Mouse (Mus musculus) natural killer cell, adult 2 months (primary cell): ENCODE results near the gene Usp42.

Experiments
- DNase-seq, 2 experiments: peaks; one replicate each; pipeline ENCODE4 v3.0.0; 2022; ENCODE audit warnings: low spot score in 2 of 2

Gene Usp42

GRCm38 (mm10) chr5:143732180-143732891 lies at the start of gene Usp42:
Usp42 (minus strand) TSS chr5:143732280.
- peak; percentile 89 to 93 for DNase-seq

DNA sequence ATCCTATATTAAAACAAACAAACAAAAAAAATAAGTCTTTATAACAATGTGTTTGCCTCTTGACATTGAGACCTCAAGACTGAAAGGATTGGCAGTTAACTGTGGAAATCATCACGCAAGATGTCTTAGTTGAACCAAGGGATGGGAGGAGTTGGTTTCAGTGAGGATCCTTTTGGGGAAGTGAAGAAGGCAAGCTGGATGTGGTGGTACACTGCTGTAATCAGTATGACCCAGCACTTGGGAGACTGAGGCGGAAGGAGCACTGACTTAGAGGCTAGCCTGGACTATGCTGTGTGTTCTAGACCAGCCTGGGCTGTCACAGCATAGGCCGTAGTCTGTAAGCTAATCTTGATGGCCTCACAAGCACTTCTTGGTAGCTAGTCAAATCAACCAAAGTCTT lies 28.4 kb upstream of the Usp42 start:
- DNase-seq: no peak

DNA sequence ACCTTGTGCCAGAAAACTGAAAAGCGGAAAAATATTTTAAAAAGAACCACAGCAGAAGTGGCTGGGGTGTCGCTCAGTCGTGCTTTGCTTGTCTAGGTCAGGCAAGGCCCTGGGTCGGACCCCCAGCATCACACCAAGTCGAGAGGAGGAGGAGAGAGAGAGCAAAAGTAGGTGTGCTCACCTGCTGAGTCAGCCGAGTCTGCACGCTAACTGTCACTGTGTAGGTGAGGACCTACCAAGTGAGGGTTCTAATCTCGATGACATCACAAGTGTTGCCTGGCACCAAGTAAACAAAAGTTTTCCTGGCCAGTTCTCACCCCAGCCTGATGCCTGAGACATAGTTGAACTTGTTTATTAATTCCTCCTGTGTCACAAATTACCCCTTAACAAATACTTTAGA lies 27.5 kb upstream of the Usp42 start:
- DNase-seq: no peak

- peak; percentile 56 to 70 for DNase-seq
Observed at GRCm38 (mm10) chr5:143757755-143758443, 25.8 kb upstream of the Usp42 start.

DNA sequence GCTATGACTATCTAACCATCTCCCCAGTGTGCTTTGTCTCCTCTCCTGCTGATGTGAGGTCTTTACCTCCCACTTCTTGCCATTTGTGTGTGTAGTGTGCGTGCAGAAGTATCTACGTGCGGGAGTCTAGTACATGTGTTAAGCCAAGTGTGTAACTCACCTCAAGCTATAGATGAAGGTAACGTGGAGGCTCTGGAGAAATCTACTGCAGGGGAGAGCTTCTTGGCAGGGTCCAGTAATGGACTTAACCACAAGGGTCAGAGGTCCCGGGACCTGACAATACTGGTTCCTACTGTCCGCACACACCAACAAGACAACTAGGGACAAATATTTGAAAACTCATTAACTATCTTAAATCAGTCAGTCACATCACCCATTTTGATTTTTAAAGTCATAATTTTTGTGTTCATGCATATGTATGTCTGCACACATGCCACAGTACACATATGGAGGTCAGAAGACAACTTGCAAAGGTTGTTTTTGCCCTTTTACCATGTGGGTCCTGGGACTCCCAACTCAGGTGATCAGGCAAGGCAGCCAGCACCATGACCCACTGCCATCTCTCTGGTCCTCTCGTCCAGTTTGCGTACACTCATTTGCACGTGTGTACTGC lies 23.6 kb upstream of the Usp42 start:
- DNase-seq: no peak

DNA sequence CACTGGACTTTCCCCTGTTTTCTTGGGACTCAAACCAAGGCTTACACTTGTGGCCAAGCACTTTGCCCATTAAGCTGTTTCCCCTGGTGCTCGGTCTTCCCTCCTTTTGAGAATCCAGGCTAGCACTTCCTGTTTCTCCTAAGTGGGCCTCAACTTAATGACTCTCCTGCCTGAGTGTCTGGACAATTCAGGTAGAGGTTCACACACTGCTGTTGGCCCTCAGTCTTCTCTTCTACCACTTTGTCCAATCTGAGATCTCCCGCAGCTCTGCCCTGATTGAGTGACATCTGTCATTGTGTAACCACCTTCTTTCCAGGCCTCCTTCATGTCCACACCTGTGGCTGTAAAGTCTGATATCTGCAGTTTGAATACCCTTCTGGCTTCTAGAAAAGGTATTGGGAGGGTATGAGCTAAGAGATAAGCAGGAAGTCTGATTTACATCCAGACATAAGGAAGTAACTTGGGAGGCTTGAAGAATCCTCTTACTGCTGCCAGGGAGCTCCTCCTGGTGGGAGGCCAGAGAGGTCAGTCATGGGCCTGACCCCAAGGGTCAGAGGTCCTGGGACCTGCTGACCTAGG lies 17.6 kb upstream of the Usp42 start:
- no peak for DNase-seq

GRCm38 (mm10) chr5:143731483-143732112 lies 482 bp downstream of the Usp42 start:
- peak in 1 of 2 experiments; percentile 12 for DNase-seq

- no peak for DNase-seq
Observed at GRCm38 (mm10) chr5:143730915-143731314, 1.2 kb downstream of the Usp42 start.

DNA sequence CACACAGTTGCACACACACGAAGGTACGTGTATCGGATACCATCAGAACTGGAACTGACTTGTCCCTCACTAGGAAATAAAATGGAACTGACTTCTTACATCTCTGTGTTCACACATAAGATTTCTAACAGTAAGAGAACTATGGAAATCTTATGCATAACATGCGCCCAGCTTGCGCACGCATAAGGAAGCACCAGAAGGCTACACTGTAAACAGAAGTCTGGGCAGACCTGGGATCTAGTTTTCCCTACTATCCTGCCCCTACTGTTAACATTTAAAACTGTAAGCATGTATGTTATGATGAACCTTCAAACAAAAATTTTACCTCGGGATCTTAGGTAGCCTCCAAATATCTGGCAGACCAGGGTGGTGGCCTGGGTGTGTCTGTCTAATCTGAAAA lies 10.1 kb downstream of the Usp42 start:
- no peak for DNase-seq

DNA sequence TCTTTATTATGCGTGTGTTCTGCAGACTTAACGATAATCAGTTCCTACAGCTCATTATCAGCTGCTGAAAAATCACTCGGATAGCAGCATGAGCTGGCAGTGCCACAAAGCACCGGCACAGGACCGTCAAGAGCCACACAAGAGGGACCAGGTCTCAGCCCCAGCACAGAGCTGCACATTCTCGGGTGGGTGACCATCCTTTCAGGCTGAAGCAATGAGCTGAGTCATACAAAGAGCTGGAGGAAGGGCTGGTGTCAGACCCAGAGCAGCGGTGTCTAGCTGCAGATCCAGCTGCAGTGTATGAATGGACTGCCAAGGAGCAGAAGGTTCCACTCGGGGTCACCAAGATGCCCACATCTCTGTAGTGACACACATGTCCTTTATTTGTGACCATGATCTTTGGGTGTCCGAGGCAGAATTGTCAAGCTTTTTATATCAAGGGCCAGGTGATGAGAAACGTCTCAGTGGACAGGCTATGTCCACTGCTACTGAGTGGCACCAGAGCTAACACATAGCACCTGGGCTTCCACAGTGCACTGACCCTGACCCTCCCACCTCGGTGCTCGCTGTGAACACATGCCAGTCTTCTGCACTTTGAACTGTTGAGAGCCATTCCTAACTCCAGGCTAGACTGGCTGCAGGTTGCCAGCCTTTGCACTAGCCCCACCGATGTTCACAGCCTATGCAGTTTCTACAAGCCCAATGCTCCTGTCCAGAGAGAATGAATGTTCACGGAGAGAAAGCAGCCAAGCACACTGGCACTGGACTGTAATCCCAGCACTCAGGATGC lies 19.9 kb downstream of the Usp42 start:
- DNase-seq: no peak

DNA sequence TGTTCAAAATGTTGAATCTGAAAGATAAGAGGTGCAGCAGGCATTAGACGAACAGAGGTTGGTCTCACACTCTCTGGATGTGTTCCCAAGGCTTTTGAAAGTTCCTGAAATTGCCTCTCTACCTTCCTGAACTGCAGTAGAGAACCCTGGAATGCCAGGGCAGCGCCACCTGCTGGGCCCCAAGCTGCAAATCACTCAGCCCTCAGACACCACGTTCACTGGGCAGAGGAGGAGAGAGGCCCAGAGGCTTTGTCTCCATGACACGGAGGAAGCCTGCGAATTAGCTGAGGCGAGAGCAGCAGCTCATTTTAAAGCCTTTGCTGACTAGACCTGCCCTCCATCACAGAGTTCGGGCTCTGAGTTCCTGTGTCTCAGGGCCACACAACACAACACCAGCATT lies 20.8 kb downstream of the Usp42 start:
- DNase-seq: peak in 1 of 2 experiments; percentile 24

DNA sequence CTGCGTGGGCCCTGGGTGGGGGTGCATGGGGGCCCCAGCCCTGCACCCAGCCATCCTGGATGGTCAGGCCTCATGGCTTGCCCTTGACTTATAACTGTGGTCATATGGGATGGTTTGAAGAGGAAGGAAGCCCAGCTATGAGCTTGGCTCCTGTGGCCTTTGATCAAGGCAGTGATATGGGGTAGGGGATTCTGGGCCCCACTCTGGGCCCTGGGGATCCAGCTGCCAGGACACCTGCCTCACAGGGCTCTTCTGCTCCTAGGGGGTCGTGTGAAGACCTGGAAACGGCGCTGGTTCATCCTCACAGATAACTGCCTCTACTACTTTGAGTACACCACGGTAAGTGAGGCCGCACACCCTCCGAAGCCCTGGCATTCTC lies 25.3 kb downstream of the Usp42 start:
- no peak for DNase-seq

- DNase-seq: no peak
Observed at GRCm38 (mm10) chr5:143706030-143706821, 25.9 kb downstream of the Usp42 start.

- no peak for DNase-seq
Observed at GRCm38 (mm10) chr5:143705659-143705982, 26.5 kb downstream of the Usp42 start.

GRCm38 (mm10) chr5:143704875-143705658 lies 27.0 kb downstream of the Usp42 start:
- no peak for DNase-seq

GRCm38 (mm10) chr5:143701074-143701473 lies 31.0 kb downstream of the Usp42 start:
- no peak for DNase-seq

GRCm38 (mm10) chr5:143700247-143700646 lies 31.8 kb downstream of the Usp42 start:
- DNase-seq: no peak

DNA sequence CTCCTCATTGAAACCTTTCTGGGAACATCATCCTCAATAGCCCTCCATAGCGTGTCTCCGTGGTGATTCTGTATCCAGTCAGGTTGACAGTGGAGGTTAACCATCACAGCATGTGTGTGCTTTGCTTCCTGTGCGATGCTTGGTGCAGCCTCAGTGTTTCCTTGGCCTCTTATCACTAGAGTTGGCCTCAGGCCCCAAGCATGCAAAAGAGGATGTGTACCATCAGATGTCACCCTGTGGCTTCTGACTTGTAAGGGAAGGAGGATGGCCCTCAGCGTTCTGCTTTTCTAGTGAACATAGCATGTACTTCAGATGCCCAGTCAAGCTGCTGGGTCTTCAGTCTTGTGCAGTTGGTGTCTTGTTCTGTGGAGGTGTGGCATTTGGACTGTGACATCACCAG lies 33.6 kb downstream of the Usp42 start:
- DNase-seq: peak in 1 of 2 experiments; percentile 9

DNA sequence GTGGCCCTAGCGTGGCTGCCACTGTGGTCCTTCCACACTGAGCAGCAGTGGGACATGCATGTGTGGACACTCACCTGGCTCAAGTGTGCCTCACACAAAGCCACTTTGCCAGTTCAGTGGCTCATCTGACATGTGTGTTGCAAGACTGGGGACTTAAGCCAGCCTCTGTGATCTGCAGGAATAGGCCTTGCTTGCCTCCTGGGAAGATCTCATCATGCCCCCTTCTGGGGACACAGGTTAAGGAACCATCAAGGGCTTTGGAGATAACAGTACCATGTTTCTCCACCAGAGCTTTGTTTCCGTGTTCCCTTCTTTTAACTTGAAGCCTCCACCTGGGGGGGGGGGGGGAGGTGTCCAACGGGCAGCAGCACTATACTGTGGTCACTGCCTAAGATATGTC lies 35.8 kb downstream of the Usp42 start:
- DNase-seq: no peak

DNA sequence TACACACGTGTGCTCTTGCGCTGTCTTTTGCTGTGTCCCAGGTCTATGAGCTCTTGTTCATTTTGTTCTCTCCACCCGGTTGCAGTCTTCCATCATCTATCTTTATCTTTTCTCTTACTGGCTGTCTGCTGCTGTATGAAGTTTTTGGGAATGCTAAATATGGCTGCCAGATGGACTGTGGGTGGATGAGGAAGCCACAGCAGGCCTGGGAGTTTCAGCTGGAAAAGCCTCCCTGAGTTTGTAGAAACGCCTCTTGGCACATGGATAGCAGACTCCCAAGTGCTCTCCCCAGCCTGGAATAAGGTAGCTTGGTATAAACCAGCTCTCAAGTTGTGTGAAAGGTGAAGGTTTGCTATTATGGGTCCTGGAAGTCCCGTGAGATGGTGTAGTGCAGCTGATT lies 41.2 kb downstream of the Usp42 start:
- no peak for DNase-seq
